Mouse (Mus musculus): Measurements from ENCODE around the gene Atp5d.
A peak's percentile ranks its signal among the peaks of the same experiment; 100 is the strongest.

Atp5d gene

DNA sequence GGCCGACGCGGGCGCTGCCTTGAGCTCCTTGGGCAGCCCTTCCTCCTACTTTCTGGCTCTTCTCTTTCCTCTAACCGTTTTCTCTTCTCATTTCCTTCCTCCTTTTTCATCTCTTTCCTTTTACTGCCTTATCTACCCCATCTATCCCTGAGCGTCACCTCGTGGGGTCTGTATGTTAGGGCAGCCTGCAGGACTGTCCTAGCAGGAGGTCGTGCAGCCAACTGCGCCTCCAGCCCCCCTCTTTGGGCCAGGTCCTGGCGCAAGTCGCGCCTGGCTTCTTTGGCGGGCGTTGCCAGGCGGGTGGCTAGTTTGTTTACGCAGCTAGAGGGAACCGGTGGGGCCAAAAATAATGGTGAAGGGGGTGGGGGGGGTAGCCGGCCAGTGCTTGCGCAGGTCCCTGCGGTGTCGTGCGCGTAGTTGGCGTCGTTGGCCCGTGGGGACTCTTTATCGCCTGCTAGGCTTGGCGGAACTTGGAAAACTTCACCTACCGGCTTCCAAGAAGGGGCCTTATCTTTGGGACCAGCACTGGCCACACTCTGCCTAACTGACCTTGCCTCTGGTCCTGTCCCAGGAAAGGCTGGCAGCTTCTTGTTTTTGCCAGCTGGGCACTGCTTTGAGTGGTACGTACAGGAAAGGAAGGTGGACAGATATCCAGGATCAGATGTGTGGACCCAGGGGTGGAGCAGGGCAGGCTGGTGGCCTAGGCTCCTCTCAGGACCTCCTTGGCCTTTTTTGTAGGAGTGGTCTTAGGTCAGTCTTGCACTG, 21.3 kb upstream of the Atp5d start:
- peak; percentile 43 for DNase-seq (ENCODE audit: low read depth, low spot score)

DNA sequence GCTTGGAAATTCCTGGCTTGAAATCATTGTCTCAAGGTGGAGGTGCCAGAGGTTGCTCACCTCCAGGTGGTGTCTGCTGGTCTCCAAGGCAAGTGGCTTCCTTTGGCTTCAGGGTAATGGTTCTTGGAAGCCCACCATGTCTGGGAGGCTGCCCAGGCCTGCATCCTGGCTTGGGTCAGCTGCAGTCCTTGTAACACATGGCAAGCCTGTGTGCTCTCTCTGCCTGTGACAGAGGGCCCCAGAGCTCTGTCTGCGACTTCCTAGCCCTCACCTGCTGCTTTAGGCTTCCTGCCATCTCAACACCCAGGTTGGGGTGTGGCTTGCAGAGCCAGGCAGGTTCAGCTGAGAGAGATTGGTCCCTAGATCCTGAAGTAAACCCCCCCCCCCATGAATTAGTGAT, 20.7 kb upstream of the Atp5d start:
- DNase-seq (ENCODE audit: low read depth, low spot score) = no peak

- no peak for DNase-seq (ENCODE audit: low read depth, low spot score)
These were observed 19.9 kb upstream of the Atp5d start for GRCm38 (mm10) chr10:80118552-80118951.

GRCm38 (mm10) chr10:80120146-80120545, 18.3 kb upstream of the Atp5d start:
- DNase-seq (ENCODE audit: low read depth, low spot score) = no peak

GRCm38 (mm10) chr10:80121639-80122038, 16.8 kb upstream of the Atp5d start:
- no peak for DNase-seq (ENCODE audit: low read depth, low spot score)

GRCm38 (mm10) chr10:80123932-80124562, 14.4 kb upstream of the Atp5d start:
- no peak for DNase-seq (ENCODE audit: low read depth, low spot score)

DNA sequence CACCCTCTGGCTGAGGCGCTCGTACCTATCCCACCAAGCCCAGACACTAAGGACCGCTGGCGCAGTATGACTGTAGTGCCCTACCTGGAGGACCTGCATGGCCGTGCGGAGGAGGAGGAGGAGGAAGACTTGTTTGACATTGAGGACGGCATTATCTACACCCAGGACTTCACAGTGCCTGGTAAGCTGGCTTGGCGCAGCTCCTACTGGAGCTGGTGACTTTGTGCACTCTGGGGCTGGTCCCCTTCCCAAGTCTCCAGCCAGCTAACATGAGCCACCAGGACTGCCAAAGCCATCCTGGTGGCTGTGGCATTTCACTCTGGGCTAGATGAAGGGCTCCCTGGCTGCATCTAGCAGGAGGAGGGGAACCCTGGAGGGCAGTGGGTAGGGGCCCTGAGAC, 10.5 kb upstream of the Atp5d start:
- no peak for DNase-seq (ENCODE audit: low read depth, low spot score)

GRCm38 (mm10) chr10:80129846-80130245, 8.6 kb upstream of the Atp5d start:
- DNase-seq (ENCODE audit: low read depth, low spot score) = no peak

GRCm38 (mm10) chr10:80130403-80131031, 7.9 kb upstream of the Atp5d start:
- DNase-seq (ENCODE audit: low read depth, low spot score) = no peak

DNA sequence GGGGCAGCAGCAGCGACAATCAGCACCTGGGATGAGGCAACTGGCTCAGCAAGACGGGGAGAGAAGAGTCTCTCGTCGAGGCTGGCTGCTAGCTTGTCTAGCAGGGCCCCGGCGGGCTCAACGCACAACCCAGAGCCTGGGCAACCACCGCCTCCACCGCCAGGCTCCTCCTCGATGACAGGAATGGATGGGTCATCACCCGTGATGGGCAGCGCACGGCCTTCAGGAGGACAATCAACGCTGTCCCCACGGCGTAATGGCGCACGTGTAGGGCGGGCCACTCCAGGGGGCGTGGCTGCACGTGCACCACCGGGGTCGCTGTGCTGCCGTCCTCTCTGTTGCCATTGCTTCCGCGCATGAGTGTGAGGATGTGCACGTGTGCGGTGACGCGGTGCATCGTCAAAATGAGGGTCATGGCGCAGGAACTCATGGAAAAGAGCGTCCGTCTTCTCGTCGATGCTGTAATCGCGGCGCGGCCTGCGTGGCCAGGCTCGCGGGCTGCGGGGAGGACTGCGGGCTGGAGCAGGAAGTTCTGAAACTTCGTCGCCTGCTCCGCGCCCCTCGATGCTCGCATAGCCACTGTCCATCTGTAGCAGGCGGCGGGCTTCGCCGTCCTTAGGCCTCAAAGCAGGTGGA, 7.0 kb upstream of the Atp5d start:
- DNase-seq (ENCODE audit: low read depth, low spot score) = no peak

DNA sequence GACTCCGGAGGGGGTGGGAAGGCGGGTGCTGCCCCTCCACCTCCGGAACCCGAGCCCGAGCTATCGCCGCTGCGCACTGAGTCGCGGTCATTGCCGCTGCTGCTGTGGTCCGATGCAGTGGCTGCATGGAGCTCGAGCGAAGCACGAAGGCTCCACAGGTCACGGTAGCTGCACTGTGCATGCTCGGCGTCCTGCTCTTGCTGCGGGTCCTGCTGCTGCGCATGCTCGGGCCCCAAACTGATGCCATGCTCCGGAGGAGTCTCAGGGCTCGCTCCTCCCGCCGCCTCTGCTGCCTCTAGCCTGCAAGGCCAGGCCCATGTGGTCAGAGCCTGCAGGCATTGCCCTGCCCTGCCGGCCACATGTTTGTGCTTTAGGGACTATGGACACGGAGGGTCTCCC, 6.5 kb upstream of the Atp5d start:
- DNase-seq (ENCODE audit: low read depth, low spot score) = no peak

DNA sequence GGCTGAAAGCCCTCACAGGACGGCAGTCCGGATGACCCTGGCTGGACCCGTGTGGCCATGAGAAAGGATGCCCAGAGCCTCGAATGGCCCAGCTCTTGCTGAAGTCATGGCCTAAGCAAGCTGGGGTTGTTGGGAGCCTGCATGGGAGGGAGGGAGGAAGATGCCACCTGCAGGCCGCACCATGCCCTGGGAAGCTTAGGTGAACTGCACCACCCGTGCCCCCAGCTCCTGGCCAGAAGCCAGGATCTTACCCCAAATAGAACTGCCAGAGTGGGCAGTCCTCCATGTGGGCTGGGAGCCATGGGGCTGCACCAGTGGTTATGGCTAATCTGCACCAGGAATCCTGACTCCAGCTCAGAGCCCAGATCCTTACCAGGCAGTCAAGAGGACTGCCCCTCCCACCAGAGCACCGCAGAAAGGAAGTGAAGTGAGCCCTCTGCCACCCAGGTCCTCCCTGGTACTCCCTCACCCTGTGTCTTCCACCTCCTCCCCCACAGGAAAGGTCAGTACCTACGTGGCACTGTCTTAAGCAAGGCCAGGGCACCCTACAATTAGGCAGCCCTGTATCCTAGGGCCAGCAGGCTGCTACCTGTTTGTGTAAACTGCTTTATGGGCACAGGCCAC, 5.1 kb upstream of the Atp5d start:
- no peak for DNase-seq (ENCODE audit: low read depth, low spot score)

DNA sequence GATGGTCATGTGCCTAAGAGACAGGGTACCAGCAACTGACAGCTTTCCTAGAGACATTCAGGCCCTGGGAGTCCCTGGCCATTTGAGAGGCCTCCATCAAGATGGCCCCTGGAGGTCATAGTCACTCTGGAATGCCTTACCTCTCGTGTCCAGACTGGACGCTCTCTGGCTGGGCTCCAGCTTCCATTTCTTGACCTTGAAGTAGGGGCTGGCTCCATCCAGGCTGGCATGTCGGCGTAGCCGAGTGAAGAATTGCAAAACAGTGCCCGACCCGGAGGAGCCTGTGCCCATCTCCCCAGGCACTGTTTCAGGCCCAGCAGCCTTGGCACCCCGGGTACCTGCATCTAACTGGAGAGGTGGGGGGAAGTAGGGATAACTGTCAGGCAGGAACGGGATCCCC, 4.0 kb upstream of the Atp5d start:
- DNase-seq (ENCODE audit: low read depth, low spot score) = no peak

DNA sequence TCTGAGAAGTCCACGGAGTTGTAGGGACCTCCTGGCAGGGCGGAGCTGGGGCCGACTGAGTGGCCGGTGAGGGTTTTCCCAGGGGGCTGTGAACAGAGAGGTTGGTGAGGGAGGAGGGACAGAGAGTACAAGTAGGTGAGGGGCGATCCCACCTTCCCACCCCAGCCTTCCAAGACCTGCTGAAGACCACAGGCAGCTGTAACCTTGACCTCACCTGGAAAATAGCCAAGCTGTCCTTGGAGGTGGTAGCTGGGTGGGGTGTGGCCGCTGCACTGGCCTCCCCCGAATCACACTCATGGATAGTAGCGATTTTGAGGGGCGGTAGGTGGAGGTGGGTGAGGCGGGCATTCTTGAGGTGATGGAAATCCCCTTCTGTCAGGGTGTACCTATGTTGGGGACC, 3.3 kb upstream of the Atp5d start:
- DNase-seq (ENCODE audit: low read depth, low spot score) = no peak

- no peak for DNase-seq (ENCODE audit: low read depth, low spot score)
These were observed 2.8 kb upstream of the Atp5d start for GRCm38 (mm10) chr10:80135641-80136040.

DNA sequence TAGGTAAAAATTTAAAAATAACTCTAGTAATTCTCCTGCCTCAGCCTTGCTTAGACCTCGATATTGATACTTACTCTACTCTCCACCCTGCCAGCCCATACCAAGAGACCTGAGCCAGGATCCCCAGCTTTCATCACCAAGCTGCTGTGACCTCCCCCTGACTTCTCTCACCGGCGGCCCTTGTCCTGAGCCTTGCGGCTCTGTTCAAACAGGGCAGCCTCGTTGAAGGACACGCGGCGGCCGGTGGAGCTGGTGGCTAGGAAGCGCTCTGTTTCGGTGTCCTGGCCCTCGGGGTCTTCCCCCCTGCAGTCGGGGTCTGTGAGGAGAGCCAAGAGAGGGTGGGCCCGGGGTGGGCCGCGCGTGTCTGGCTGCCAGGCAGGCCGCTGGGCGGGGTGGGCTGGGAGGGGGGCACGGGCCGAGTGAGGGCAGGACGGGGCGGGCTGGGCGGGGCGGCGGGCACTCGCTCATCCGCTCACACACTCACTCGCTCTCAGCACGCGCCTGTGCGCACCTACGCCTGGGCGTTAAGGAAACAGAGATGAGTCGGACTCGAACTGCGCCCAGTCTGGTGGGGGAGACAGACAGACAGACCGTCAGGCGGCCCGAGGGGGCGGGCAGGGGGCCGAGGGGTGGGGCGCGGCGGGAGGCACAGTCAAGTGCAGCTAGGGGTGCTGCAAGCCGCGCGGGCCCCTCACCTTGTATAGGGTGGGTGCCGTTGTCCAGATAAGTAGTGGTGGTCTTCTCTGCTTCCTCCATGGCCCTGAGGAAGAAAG, 2.1 kb upstream of the Atp5d start:
- DNase-seq (ENCODE audit: low read depth, low spot score) = no peak

DNA sequence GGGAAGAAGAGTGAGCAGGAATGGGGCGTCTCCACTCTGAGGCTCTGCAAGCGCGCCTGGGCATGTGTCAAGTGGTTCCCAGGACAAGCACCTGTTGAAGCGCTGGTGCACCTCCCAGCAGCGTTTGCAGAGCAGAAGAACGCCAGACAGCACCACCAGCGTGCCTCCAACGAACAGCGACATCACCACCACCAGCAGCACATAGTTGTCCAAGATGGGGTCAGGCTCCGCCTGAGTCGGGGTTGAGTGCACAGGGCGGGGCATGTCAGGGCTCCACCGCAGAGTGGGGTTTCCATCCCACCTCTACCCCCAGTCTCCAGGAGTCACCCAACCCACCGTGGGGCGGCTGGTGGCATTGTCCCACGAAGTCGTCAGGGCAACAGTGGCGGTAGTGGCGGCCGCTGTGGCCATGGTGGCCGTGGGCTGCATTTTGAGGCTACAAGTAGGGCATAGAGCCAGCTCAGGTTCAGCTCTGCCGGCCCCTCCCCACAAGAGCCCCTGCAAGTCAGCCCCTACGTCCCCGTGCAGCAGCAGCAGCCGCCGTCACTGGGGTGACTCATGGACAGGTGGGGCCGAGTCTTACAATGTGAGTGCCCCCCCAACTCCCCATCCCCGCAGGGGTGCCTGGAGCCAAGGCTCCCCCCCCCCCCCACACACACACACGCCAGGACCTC, 1.3 kb upstream of the Atp5d start:
- peak; percentile 74 for DNase-seq (ENCODE audit: low read depth, low spot score)

DNA sequence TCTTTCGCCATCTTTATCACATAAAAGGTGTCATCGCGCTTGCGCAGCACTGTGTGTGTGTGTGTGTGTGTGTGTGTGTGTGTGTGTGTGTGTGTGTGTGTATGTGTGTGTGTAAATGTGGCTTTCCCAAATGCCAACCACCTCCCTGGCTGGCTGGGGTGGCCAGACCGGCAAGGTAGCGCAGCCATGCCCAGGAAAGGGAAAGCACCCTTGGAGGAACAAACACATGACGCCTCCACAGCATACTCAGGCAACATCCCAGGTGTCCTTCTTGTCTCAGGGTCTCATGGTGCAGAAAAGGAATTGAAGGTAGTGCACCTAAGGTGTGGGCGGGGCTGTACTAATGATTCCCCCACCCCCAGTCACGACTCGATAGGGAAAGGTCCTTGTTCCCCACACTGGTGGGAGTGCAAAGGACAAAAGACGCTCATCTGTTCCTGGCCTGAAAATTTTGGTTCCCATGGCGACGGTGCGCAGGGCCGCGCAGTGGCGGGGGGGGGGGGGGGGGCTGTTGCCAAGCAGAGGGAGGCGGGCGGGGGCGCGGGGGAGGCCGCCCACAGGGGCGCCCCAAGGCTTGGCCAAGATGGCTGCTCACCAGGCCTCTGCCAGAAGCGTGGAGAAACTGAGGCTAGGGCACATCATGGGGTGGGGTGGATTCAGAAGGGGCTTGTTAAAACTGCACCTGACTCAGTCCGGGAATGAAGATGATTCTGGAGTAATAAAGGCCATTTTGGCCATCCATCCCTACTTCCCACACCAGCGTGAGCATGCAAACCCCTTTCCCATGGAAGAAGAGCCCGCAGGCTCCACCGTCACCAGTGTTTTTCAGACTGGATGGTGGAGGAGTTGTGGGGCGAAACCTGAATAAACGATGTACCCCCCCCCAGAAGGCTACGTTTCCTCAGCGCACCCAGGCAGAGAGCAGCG, 543 bp upstream of the Atp5d start:
- peak; percentile 77 for DNase-seq (ENCODE audit: low read depth, low spot score)

DNA sequence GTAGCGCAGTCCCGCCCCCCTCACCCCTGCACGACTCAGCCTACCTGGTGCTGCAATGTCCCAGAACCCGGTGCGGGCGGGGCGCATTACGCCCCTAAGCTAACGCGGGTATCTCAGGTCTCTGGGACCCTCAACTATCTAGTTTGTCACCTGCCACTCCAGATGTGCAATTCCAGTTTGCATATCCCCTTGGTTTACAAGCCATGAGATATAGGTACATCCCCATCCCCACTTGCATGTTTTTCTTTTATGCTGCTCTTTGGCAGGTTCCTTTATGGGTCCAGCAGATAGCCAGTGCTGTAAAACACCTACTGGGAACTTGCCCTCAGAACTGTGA, 975 bp downstream of the Atp5d start:
- DNase-seq (ENCODE audit: low read depth, low spot score) = no peak
